Mouse (Mus musculus): Measurements from ENCODE around the gene Fgfr4. TPM values are rescaled to one million over a fixed set of nuclear protein-coding genes. Genes with fewer than 3 reads are reported as not detected.
A peak's percentile ranks its signal among the peaks of the same experiment; 100 is the strongest.

Gene Fgfr4
- polyA plus RNA-seq, 1 experiment, result not detected

DNA sequence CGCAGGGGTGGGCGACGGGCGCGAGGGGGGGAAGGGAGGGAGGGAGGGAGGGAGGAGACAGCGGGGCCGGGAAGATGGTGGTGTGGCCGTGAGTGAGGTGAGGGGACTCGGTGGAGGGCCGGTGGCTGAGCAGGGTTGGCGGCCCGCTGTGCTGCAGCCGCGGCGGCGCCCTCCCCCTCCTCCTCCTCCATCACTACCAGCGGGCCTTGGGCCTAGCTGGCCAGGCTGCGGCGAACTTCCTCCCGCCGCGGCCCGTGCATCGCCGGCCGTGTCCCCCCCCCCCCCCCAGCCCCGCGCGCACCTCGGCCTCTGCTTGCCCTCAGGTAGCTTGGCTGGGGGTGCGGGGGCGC is 59.5 kb downstream of the Fgfr4 start:
- 4% methylated on average over 6 of the region's 32 CpGs for WGBS
- TF ChIP-seq POLR2A (IDR thresholded peaks at IDR 0.05; ENCODE audit: insufficient read depth, low read depth, low read length) (no peak), CTCF (IDR thresholded peaks at IDR 0.05; ENCODE audit: insufficient read depth, low read depth, low read length) (no peak)
- peaks cover 19% of the 10 kb centered on the region for H3K4me1 ChIP-seq (ENCODE audit: control insufficient read depth, insufficient read depth, low read length)
- H3K4me3 ChIP-seq (ENCODE audit: insufficient read depth, low read depth, low read length), result peak overlapping the region; percentile 66
- H3K27ac ChIP-seq (ENCODE audit: insufficient read depth, low read depth, low read length), result peak overlapping the region; percentile 94

- H3K27ac ChIP-seq (ENCODE audit: insufficient read depth, low read depth, low read length), result peak overlapping the region; percentile 94
- TF ChIP-seq POLR2A (IDR thresholded peaks at IDR 0.05; ENCODE audit: insufficient read depth, low read depth, low read length) (no peak; the same call in none of the 2 replicates), CTCF (IDR thresholded peaks at IDR 0.05; ENCODE audit: insufficient read depth, low read depth, low read length) (no peak)
- peaks cover 21% of the 10 kb centered on the region for H3K4me1 ChIP-seq (ENCODE audit: control insufficient read depth, insufficient read depth, low read length)
- WGBS, result under 1% methylated on average over 58 of the region's 58 CpGs
- H3K4me3 ChIP-seq (ENCODE audit: insufficient read depth, low read depth, low read length), result peak overlapping the region; percentile 66
Measured at GRCm38 (mm10) chr13:55212361-55213137, 60.1 kb downstream of the Fgfr4 start.

DNA sequence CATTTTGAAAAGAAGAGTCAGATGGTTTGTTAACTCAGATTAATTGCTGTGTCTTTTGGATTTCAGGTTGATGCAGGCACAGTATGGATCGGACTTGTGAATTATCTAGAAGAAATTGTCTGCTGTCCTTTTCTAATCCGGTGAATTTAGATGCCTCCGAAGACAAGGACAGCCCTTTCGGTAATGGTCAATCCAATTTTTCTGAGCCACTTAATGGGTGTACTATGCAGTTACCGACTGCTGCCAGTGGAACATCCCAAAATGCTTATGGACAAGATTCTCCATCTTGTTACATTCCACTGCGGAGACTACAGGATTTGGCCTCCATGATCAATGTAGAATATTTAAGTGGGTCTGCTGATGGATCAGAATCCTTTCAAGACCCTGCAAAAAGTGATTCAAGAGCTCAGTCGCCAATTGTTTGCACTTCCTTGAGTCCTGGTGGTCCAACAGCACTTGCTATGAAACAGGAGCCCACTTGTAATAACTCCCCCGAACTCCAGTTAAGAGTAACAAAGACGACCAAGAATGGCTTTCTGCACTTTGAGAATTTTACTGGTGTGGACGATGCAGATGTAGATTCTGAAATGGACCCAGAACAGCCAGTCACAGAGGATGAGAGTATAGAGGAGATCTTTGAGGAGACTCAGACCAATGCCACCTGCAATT is 60.8 kb downstream of the Fgfr4 start:
- no peak for TF ChIP-seq CTCF (IDR thresholded peaks at IDR 0.05; ENCODE audit: insufficient read depth, low read depth, low read length)
- WGBS, result 45% methylated on average over 10 of the region's 10 CpGs
- Histone ChIP-seq H3K4me1 (ENCODE audit: control insufficient read depth, insufficient read depth, low read length) (peaks cover 21% of the 10 kb centered on the region), H3K4me3 (ENCODE audit: insufficient read depth, low read depth, low read length) (peak overlapping the region; percentile 66), H3K27ac (ENCODE audit: insufficient read depth, low read depth, low read length) (0 out of 2 replicates have a peak overlapping the region, but pooled peaks have one; percentile 94)

Other genes with a start within 250 kb of the Fgfr4 start
- not detected in 2 replicates for gene Unc5a, start 203.2 kb upstream of the Fgfr4 start, polyA plus RNA-seq (2012; ENCODE audit: insufficient read depth, insufficient read length, low replicate concordance, missing spikeins)
- not detected in 2 replicates for gene Hk3, start 131.3 kb upstream of the Fgfr4 start, polyA plus RNA-seq (2012; ENCODE audit: insufficient read depth, insufficient read length, low replicate concordance, missing spikeins)
- gene Uimc1, start 52.3 kb upstream of the Fgfr4 start, polyA plus RNA-seq (2012; ENCODE audit: insufficient read depth, insufficient read length, low replicate concordance, missing spikeins), result not detected in 2 replicates
- gene Zfp346, start 47.3 kb upstream of the Fgfr4 start, polyA plus RNA-seq (2012; ENCODE audit: insufficient read depth, insufficient read length, low replicate concordance, missing spikeins), result 623 TPM in 1 of 2 replicates, not detected in the other
- not detected in 2 replicates for gene Gm17617, start 19.1 kb upstream of the Fgfr4 start, polyA plus RNA-seq (2012; ENCODE audit: insufficient read depth, insufficient read length, low replicate concordance, missing spikeins)
- 49.7 and 82.3 TPM in 2 replicates for gene Nsd1, start 57.1 kb downstream of the Fgfr4 start, polyA plus RNA-seq (2012; ENCODE audit: insufficient read depth, insufficient read length, low replicate concordance, missing spikeins)
- gene Prelid1, start 167.9 kb downstream of the Fgfr4 start, polyA plus RNA-seq (2012; ENCODE audit: insufficient read depth, insufficient read length, low replicate concordance, missing spikeins), result not detected in 2 replicates
- gene Rab24, start 169.3 kb downstream of the Fgfr4 start, polyA plus RNA-seq (2012; ENCODE audit: insufficient read depth, insufficient read length, low replicate concordance, missing spikeins), result not detected in 2 replicates
- not detected in 2 replicates for gene Mxd3, start 177.2 kb downstream of the Fgfr4 start, polyA plus RNA-seq (2012; ENCODE audit: insufficient read depth, insufficient read length, low replicate concordance, missing spikeins)
- not detected in 2 replicates for gene Lman2, start 210.1 kb downstream of the Fgfr4 start, polyA plus RNA-seq (2012; ENCODE audit: insufficient read depth, insufficient read length, low replicate concordance, missing spikeins)
- not detected in 2 replicates for gene Rgs14, start 217.1 kb downstream of the Fgfr4 start, polyA plus RNA-seq (2012; ENCODE audit: insufficient read depth, insufficient read length, low replicate concordance, missing spikeins)
- gene Slc34a1, start 245.5 kb downstream of the Fgfr4 start, polyA plus RNA-seq (2012; ENCODE audit: insufficient read depth, insufficient read length, low replicate concordance, missing spikeins), result not detected in 2 replicates